Comparison of ENCODE assay signal across 9 mouse cellular contexts in the genomic region with DNA sequence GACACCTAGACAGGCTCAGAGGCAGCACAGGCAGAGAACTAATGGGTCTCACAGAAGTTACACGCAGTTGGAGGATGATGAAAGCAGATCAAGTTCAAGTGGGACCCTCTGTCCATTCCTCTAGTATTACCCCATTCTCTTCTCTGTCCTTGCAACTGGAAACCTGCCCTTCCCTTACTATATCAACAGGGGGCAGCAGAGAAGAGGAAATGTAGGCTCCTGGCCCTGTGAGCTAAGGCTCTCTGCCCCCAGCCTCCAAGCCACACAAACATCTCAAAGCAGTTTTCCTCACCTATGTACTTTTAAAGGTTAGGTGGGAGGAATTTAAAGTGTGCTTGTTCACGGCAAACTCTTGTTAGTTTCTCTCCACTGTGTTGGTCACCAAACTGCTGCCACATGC. TPM values are rescaled to one million over a fixed set of nuclear protein-coding genes. Genes with fewer than 3 reads are reported as not detected.
DNase-seq lines count a peak whose midpoint lies in the region; ATAC-seq and TF ChIP-seq lines count a peak whose summit lies in the region.
"Had no signal": no experiment of that assay in that cellular context is flagged by ENCODE, and none has a peak within 500 bp of the region (broad histone marks: within the 10 kb centered on the region; RNA-seq: fewer than 3 reads in every experiment).

No protein-coding gene starts in this region.

- WGBS in hindbrain, postnatal 0 days, result 72% methylated on average over 2 of the region's 2 CpGs
- WGBS in hindbrain, embryonic 10.5 days, result 65% methylated on average over 2 of the region's 2 CpGs

- no peak overlapping the region for H3K9ac ChIP-seq in hindbrain, postnatal 0 days (replicated peaks; ENCODE audit: low read length)

- no peak overlapping the region for H3K4me3 ChIP-seq in hindbrain, postnatal 0 days (ENCODE audit: low read length)
- H3K4me3 ChIP-seq in hindbrain, embryonic 10.5 days, result no peak overlapping the region
- no peak overlapping the region for H3K4me3 ChIP-seq in E14TG2a.4 (replicated peaks; ENCODE audit: low read length)

- no peak overlapping the region for H3K27ac ChIP-seq in hindbrain, postnatal 0 days
- H3K27ac ChIP-seq in hindbrain, embryonic 10.5 days, result no peak overlapping the region

- no peak for ATAC-seq in hindbrain, postnatal 0 days

- peak; percentile 36 for DNase-seq in hindbrain, postnatal 0 days (ENCODE audit: low spot score)
- DNase-seq in hindbrain, embryonic 10.5 days (ENCODE audit: low spot score), result no peak
- peak; percentile 7 for DNase-seq in adipocyte (ENCODE audit: low spot score)
- peak; percentile 6 to 12 for DNase-seq in heart, postnatal 36 days
- DNase-seq in lung, postnatal 25 days (ENCODE audit: low spot score), result peak; percentile 16
- DNase-seq in spleen, postnatal 4 days (ENCODE audit: low spot score in 2 of 2), result no peak
- no peak for DNase-seq in B cell, adult 2 months

- H3K9me3 ChIP-seq in hindbrain, postnatal 0 days (ENCODE audit: low read length), result no peaks in the 10 kb centered on the region
- peaks cover 7% of the 10 kb centered on the region; the same call in 1 of the 2 replicates for H3K9me3 ChIP-seq in hindbrain, embryonic 10.5 days
- peaks cover 12% of the 10 kb centered on the region for H3K9me3 ChIP-seq in E14TG2a.4 (ENCODE audit: low read length)

- TF ChIP-seq CTCF in hindbrain, postnatal 0 days (IDR thresholded peaks at IDR 0.05; ENCODE audit: low read depth), result peak; percentile 66
- TF ChIP-seq CTCF in E14TG2a.4 (conservative IDR thresholded peaks at IDR 0.05; ENCODE audit: low read length), result peak; percentile 42

- H3K36me3 ChIP-seq in hindbrain, postnatal 0 days (ENCODE audit: insufficient read depth, low read length), result no peaks in the 10 kb centered on the region
- no peaks in the 10 kb centered on the region for H3K36me3 ChIP-seq in hindbrain, embryonic 10.5 days
- no peaks in the 10 kb centered on the region for H3K36me3 ChIP-seq in E14TG2a.4 (ENCODE audit: insufficient read depth, low read length)

- intact Hi-C loops in heart, postnatal 36 days (cut with DNase I), result loop anchor here (1.0 kb wide), 3 partner anchors 95 to 462 kb away; no protein-coding TSS in a partner anchor

- no peak overlapping the region for H3K4me2 ChIP-seq in hindbrain, postnatal 0 days (ENCODE audit: low read depth, low read length)

- no peaks in the 10 kb centered on the region for H3K27me3 ChIP-seq in hindbrain, postnatal 0 days (ENCODE audit: insufficient read depth, low read length)
- no peaks in the 10 kb centered on the region for H3K27me3 ChIP-seq in hindbrain, embryonic 10.5 days (ENCODE audit: insufficient read depth, poor library complexity, severe bottlenecking)
- H3K27me3 ChIP-seq in E14TG2a.4 (ENCODE audit: insufficient read depth, low read length), result no peaks in the 10 kb centered on the region

- no peaks in the 10 kb centered on the region for H3K4me1 ChIP-seq in hindbrain, postnatal 0 days (ENCODE audit: insufficient read depth, low read length)
- H3K4me1 ChIP-seq in hindbrain, embryonic 10.5 days (replicated peaks), result peaks cover 7% of the 10 kb centered on the region
- H3K4me1 ChIP-seq in E14TG2a.4 (replicated peaks; ENCODE audit: low read depth, low read length), result 0 out of 2 replicates have a peak, but pooled peaks cover 3% of the 10 kb centered on the region

RNA-seq across cellular contexts. Expression of gene Slc2a12, which starts 26.0 kb away (rescaled TPM):
- total RNA-seq in hindbrain, postnatal 0 days (2014; rRNA removed), result 8.1 and 10.0 TPM in 2 replicates
- polyA plus RNA-seq in hindbrain, postnatal 0 days (2015; fragmentation: Nextera tagmentation; extraction: Ambion mirVana), result 7.9 and 8.5 TPM in 2 replicates
- polyA plus RNA-seq in hindbrain, embryonic 10.5 days (2016; fragmentation: Nextera tagmentation; extraction: Ambion mirVana), result 1.9 and 2.0 TPM in 2 replicates
- 10 to 100 TPM; 17.1 to 19.0 TPM for total RNA-seq in heart, postnatal 36 days (2021)
- total RNA-seq: neutrophil, adult 5-6 weeks had no signal

Comparison
In these comparisons a context has a peak if more than half of its experiments do, and no peak if none do; other contexts are left out.
1. DNase-seq: peak in hindbrain, postnatal 0 days (single experiment), adipocyte (single experiment), heart, postnatal 36 days (2 of 2) and lung, postnatal 25 days (single experiment); none in hindbrain, embryonic 10.5 days (single experiment), spleen, postnatal 4 days (0 of 2) and B cell, adult 2 months (0 of 2).